Mouse (Mus musculus) neutrophil, adult 83 days (primary cell): ENCODE results near the gene Mpo. TPM values are rescaled to one million over a fixed set of nuclear protein-coding genes. Genes with fewer than 3 reads are reported as not detected.

Source experiments
- total RNA-seq, 2 experiments: library from RNA; stranded (reverse); gene quantifications; one replicate each; pipeline ENCODE4 v1.2.4; 2023

Gene Mpo
- total RNA-seq, result 100 to 1,000 TPM; 914 to 936 TPM

GRCm38 (mm10) chr11:87793460-87793859 is at the start of gene Mpo:
Gene Mpo, plus strand, starts transcription at chr11:87793581.

GRCm38 (mm10) chr11:87760301-87761081 is 32.9 kb upstream of the Mpo start, which contains the start of gene Tspoap1:
Gene Tspoap1, plus strand, starts transcription at chr11:87760541.

GRCm38 (mm10) chr11:87828239-87828900 is 35.0 kb downstream of the Mpo start, which contains the start of gene Lpo:
Gene Lpo, minus strand, starts transcription at chr11:87828289.

GRCm38 (mm10) chr11:87852690-87853596 is 59.6 kb downstream of the Mpo start, which contains the start of gene Mks1:
Gene Mks1, plus strand, starts transcription at chr11:87853215.

Other genes starting within 250 kb of the Mpo start
- not detected for gene Gm11492, start 226.9 kb upstream of the Mpo start, total RNA-seq
- 1 to 10 TPM; 2.4 to 3.4 TPM for gene Sept4, start 224.7 kb upstream of the Mpo start, total RNA-seq
- gene Mtmr4, start 201.4 kb upstream of the Mpo start, total RNA-seq, result 10 to 100 TPM; 22.0 to 25.0 TPM
- under 1 TPM in 1 of 2 experiments, not detected in 1; 0.09 TPM for gene Hsf5, start 176.4 kb upstream of the Mpo start, total RNA-seq
- 1 to 10 TPM in 1 of 2 experiments, under 1 TPM in 1; 0.88 to 3.1 TPM for gene Rnf43, start 130.9 kb upstream of the Mpo start, total RNA-seq
- gene Supt4a, start 56.0 kb upstream of the Mpo start, total RNA-seq, result 100 to 1,000 TPM; 111 to 117 TPM
- gene Tspoap1, start 33.0 kb upstream of the Mpo start, total RNA-seq, result 10 to 100 TPM; 22.2 to 23.4 TPM
- gene Lpo, start 34.7 kb downstream of the Mpo start, total RNA-seq, result not detected
- gene Mks1, start 59.6 kb downstream of the Mpo start, total RNA-seq, result 1 to 10 TPM; 2.9 to 4.4 TPM
- 10 to 100 TPM; 16.1 to 58.8 TPM for gene Epx, start 82.0 kb downstream of the Mpo start, total RNA-seq
- gene Olfr462, start 98.7 kb downstream of the Mpo start, total RNA-seq, result not detected
- gene Olfr463, start 103.8 kb downstream of the Mpo start, total RNA-seq, result not detected
- not detected for gene Olfr464, start 127.4 kb downstream of the Mpo start, total RNA-seq
- 10 to 100 TPM; 14.5 to 14.8 TPM for gene Dynll2, start 194.0 kb downstream of the Mpo start, total RNA-seq